Mouse (Mus musculus) cerebellum, postnatal 36 days (tissue): Measurements from ENCODE around the gene Edaradd.
"Not testable (repeated sequence)": the region's sequence is repeated elsewhere in the genome, so short reads cannot be mapped to it uniquely, and the experiment has no call there.

Source experiments
- DNase-seq, 2 experiments: peaks; one replicate each; pipeline ENCODE4 v3.0.0; 2021 to 2022; ENCODE audit warnings: mixed read lengths in 2 of 2

Edaradd gene

GRCm38 (mm10) chr13:12511189-12511965, 8.9 kb downstream of the Edaradd start:
- DNase-seq, result no peak

DNA sequence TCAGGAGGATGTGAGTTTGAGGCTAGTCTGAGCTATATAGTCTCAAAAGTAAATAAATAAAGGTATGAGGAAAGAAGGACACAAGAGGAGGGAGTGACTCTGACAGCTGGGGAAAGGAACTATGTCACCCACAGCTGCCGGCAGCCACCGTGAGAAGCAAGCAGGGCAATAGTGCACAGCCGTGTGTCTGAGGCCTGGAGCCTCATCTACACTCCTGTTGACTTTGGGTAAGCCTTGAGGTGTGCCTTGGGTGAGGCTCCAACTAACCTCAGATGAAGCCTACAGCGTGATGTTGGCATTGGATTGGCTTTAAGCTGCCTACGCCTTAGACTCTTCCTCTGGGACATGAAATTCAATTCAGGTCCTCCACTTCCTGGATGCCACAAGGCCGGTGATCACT, 10.2 kb downstream of the Edaradd start:
- DNase-seq, result no peak

- DNase-seq, result no peak
Measured at GRCm38 (mm10) chr13:12507426-12507825, 12.8 kb downstream of the Edaradd start.

- no peak for DNase-seq
Measured at GRCm38 (mm10) chr13:12505359-12505758, 14.9 kb downstream of the Edaradd start.

GRCm38 (mm10) chr13:12503238-12503751, 16.9 kb downstream of the Edaradd start:
- DNase-seq, result no peak

GRCm38 (mm10) chr13:12502665-12503237, 17.5 kb downstream of the Edaradd start:
- DNase-seq, result no peak

DNA sequence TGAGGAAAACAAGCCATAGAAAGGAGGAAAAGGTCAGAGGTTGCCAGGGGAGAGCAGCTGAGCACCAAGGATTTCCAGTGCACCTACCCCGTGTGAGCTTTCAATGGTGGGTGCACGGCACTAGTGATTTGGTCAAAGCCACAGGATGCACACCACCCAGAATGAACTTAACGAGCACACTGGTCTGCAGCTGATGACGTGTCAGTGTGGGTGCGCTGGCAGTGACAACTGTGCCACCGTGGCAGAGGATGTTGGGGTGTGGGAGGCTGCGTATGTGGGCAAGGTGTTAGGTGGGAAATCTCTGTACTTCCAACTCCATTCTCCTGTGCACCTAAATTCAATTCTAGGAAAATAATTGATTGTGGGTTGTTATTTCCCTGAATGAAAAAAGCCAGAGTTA, 21.1 kb downstream of the Edaradd start:
- no peak for DNase-seq

DNA sequence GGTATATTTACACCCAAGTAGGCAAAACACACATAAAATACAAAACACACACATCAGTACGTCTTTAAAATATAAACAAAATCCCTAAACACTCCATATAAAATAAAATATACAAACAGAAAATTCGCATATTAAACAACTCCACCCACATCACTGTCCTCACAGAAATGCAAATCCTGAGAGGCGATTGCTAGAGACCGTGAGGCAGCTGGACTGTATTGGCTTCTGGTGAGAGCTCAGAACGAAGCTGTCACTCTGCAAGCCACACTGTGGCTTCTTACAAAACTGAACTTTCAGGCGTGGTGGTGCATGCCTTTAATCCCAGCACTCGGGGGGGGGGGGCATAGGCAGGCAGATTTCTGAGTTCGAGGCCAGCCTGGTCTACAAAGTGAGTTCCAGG, 22.4 kb downstream of the Edaradd start:
- DNase-seq, result no peak

- DNase-seq, result no peak
Measured at GRCm38 (mm10) chr13:12494750-12495149, 25.5 kb downstream of the Edaradd start.

DNA sequence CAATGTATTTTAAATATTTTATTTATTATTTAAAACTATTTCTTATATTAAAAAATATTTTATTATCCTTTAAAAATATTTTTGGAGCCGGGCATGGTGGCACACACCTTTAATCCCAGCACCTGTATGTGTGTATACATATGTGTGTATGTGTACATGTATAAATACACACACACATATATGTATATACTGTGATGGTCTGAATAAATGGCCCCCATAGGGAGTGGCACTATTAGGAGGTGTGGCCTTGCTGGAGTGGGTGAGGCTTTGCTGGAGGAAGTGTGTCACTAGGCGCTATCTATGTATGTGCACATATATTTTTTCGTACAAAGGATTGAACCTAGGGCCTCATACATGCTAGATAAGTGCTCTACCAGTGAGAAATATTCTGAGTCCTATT, 27.7 kb downstream of the Edaradd start:
- DNase-seq, result no peak

DNA sequence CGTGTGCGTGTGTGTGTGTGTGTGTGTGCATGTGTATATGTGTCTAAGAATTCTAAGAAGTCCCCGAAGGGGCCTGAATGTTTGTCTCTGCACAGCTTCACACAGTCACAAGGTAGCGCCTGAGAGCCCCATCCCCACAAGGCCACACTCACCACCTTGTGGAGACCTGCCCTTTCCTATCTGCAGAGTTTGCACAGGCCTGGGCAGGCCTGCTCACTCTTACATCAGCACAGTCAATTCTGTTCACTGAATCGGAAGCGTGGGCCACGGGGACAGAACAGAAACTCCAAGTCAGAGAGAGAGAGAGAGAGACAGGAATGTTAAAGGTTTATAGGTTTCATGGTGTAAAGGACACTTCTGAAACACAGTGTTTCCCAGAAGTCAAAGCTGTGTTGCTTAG, 34.6 kb downstream of the Edaradd start:
- DNase-seq, result no peak

GRCm38 (mm10) chr13:12485197-12485596, 35.0 kb downstream of the Edaradd start:
- no peak for DNase-seq

- DNase-seq, result no peak
Measured at GRCm38 (mm10) chr13:12479802-12480201, 40.4 kb downstream of the Edaradd start.

DNA sequence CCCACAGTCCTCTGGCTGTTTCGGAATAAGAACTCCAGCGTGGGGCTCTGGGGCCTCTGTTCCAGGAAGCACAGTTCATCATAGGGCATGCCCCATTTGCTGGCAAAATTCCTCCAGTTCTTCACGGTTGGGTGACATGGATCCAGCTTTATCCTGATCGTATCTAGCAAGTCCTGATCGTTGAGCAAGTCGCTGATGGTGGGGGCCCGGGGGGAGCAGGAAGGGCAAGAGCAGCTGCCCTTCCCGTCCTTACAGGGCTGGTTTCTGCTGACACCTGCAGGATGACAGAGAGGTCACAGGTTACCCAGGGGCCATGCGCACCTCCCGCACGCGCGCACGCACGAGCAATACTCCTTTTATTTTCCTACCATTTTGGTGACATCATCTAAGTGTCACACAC, 41.9 kb downstream of the Edaradd start:
- no peak for DNase-seq

- DNase-seq, result no peak
Measured at GRCm38 (mm10) chr13:12476886-12477285, 43.4 kb downstream of the Edaradd start.

DNA sequence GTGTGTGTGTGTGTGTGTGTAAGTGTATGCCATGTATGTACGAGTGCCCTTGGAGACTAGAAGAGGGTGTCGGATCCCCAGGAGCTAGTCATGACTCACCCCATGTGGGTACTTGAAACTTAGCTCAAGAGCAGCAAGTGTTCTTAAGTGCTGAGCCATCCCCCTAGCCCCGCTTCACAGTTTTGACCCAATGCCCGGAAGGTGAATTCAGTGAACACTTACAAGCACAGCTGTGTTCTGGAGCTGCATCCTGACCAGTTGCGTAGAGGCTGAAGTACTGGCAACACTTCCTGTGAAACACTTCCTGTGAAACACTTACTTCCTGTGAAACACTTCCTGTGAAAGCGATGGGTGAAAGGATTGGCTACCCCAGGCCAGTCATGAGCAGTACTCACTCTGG, 45.0 kb downstream of the Edaradd start:
- DNase-seq, result no peak

GRCm38 (mm10) chr13:12473724-12474378, 46.4 kb downstream of the Edaradd start:
- peak; percentile 63 to 72 for DNase-seq

- no peak for DNase-seq
Measured at GRCm38 (mm10) chr13:12468488-12468887, 51.8 kb downstream of the Edaradd start.

DNA sequence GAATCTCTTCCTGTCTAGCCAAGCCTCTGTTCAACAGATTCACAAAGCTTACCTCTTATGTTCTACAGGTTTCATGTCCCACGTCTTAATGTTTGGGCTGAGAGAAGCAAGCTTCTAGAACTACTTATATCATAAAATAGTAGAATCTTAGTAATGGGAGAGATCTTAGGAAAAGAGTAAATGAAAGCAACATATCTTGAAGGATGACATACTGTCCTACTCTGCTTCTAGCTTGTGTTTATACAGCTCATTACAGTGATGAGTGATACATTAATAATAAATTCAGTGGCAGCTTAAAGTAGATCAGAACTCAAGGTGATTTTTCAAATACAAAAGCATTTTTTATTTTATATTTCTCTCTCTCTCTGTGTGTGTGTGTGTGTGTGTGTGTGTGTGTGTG, 55.4 kb downstream of the Edaradd start, which contains the start of gene Lgals8:
TSS of gene Lgals8 (minus strand) at position 101 of the 400 bp plus-strand sequence.
- no peak for DNase-seq

DNA sequence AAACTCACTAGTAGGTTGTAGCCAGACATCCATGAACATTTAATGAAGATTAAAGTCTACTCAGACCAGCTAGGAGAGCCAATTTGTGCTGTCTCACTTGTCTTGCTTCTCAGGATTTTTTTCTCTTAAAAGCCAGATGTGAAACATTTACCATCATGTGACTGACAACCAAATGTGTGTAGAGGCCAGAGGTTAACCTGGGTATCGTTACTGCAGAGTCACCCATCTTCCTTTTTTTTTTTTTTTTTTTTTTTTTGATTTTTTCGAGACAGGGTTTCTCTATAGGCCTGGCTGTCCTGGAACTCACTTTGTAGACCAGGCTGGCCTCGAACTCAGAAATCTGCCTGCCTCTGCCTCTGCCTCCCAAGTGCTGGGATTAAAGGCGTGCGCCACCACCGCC, 56.1 kb downstream of the Edaradd start:
- DNase-seq, result not testable (repeated sequence)

- DNase-seq, result no peak
Measured at GRCm38 (mm10) chr13:12462623-12463022, 57.6 kb downstream of the Edaradd start.

DNA sequence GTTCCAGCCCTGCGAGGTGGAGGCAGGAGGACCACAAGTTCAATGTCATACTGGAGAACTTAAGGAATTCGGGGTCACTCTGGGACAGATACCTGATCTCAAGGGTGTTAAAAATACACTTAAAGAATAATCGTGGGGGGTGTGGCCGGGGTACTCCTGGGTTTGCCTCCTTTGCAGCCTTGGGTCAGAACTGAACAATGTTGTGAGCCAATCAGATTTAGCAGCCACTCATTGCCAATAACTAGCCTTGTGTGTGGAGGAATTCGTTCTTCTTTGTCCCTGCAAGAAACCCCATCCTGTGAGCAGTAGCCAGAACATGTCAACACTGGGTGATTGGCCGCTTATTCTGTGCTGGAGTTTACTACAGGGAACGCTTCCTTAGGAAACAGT, 58.5 kb downstream of the Edaradd start:
- no peak for DNase-seq

GRCm38 (mm10) chr13:12460881-12461729, 59.1 kb downstream of the Edaradd start:
- DNase-seq, result peak; percentile 93 to 96
